Mouse (Mus musculus): Measurements from ENCODE around the gene Nup160. TPM values are rescaled to one million over a fixed set of nuclear protein-coding genes. Genes with fewer than 3 reads are reported as not detected.

Nup160 gene
- polyA plus RNA-seq, 2 experiments, result 19.9 to 32.4 TPM

- Histone ChIP-seq H3K9ac (replicated peaks) (peak overlapping the region; percentile 45), H3K9me3 (ENCODE audit: control insufficient read depth, low read length) (no peaks in the 10 kb centered on the region), H3K4me1 (replicated peaks; ENCODE audit: control insufficient read depth in 2 of 2, insufficient read depth in 2 of 2, low read length in 1 of 2) (peaks cover 17% of the 10 kb centered on the region in 2 experiments), H3K27ac (peak overlapping the region; percentile 89), H3K36me3 (replicated peaks; ENCODE audit: control insufficient read depth, insufficient read depth, low read depth) (peaks cover 78% of the 10 kb centered on the region), H3K27me3 (ENCODE audit: control insufficient read depth, insufficient read depth, low read length) (no peaks in the 10 kb centered on the region), H3K4me2 (ENCODE audit: low read depth) (peak overlapping the region; percentile 59), H3K4me3 (ENCODE audit: insufficient read depth in 1 of 2, low read depth in 2 of 2, low read length in 2 of 2) (peak overlapping the region in 1 of 2 experiments; percentile 12; a peak in 1 of 4 replicates)
- DNase-seq (ENCODE audit: low read depth in 3 of 3, low spot score in 3 of 3) (peak; percentile 70 to 74 (median 74)), ATAC-seq (ENCODE audit: insufficient read depth) (peak; percentile 97)
- peak; percentile 84 for TF ChIP-seq EP300 (IDR thresholded peaks at IDR 0.05; ENCODE audit: low read depth)
- no peak for TF ChIP-seq CTCF (IDR thresholded peaks at IDR 0.05; ENCODE audit: low read depth)
- 15% methylated on average over 7 of the region's 7 CpGs for WGBS (ENCODE audit: insufficient replicate concordance)
These were observed 38.6 kb downstream of the Nup160 start for GRCm38 (mm10) chr2:90715555-90716092.

- H3K9me3 ChIP-seq (ENCODE audit: control insufficient read depth, low read length), result no peaks in the 10 kb centered on the region
- no peaks in the 10 kb centered on the region for H3K27me3 ChIP-seq (ENCODE audit: control insufficient read depth, insufficient read depth, low read length)
- H3K36me3 ChIP-seq (replicated peaks; ENCODE audit: control insufficient read depth, insufficient read depth, low read depth), result peaks cover 78% of the 10 kb centered on the region
- no peak overlapping the region for H3K9ac ChIP-seq (replicated peaks)
- DNase-seq (ENCODE audit: low read depth in 3 of 3, low spot score in 3 of 3) (no peak), ATAC-seq (ENCODE audit: insufficient read depth) (no peak)
- 89% methylated on average over 4 of the region's 4 CpGs for WGBS (ENCODE audit: insufficient replicate concordance)
- H3K27ac ChIP-seq, result no peak overlapping the region
- TF ChIP-seq EP300 (IDR thresholded peaks at IDR 0.05; ENCODE audit: low read depth), result no peak
- TF ChIP-seq CTCF (IDR thresholded peaks at IDR 0.05; ENCODE audit: low read depth), result no peak
- H3K4me1 ChIP-seq (replicated peaks; ENCODE audit: control insufficient read depth in 2 of 2, insufficient read depth in 2 of 2, low read length in 1 of 2), result peaks cover 17% of the 10 kb centered on the region in 2 experiments
- no peak overlapping the region for H3K4me3 ChIP-seq (ENCODE audit: insufficient read depth in 1 of 2, low read depth in 2 of 2, low read length in 2 of 2)
- no peak overlapping the region for H3K4me2 ChIP-seq (ENCODE audit: low read depth)
These were observed 40.4 kb downstream of the Nup160 start for GRCm38 (mm10) chr2:90717366-90717765.

GRCm38 (mm10) chr2:90717948-90718347 lies 40.9 kb downstream of the Nup160 start:
- H3K4me1 ChIP-seq (replicated peaks; ENCODE audit: control insufficient read depth in 2 of 2, insufficient read depth in 2 of 2, low read length in 1 of 2), result peaks cover 17% of the 10 kb centered on the region in 2 experiments
- TF ChIP-seq CTCF (IDR thresholded peaks at IDR 0.05; ENCODE audit: low read depth) (no peak), EP300 (IDR thresholded peaks at IDR 0.05; ENCODE audit: low read depth) (no peak)
- H3K4me2 ChIP-seq (ENCODE audit: low read depth), result no peak overlapping the region
- H3K27me3 ChIP-seq (ENCODE audit: control insufficient read depth, insufficient read depth, low read length), result no peaks in the 10 kb centered on the region
- no peaks in the 10 kb centered on the region for H3K9me3 ChIP-seq (ENCODE audit: control insufficient read depth, low read length)
- H3K36me3 ChIP-seq (replicated peaks; ENCODE audit: control insufficient read depth, insufficient read depth, low read depth), result peaks cover 77% of the 10 kb centered on the region
- H3K4me3 ChIP-seq (ENCODE audit: insufficient read depth in 1 of 2, low read depth in 2 of 2, low read length in 2 of 2), result no peak overlapping the region
- H3K9ac ChIP-seq (replicated peaks), result no peak overlapping the region
- no peak overlapping the region for H3K27ac ChIP-seq
- no peak for DNase-seq (ENCODE audit: low read depth in 3 of 3, low spot score in 3 of 3)
- no peak for ATAC-seq (ENCODE audit: insufficient read depth)
- 96% methylated on average over 5 of the region's 5 CpGs for WGBS (ENCODE audit: insufficient replicate concordance)

- no peak overlapping the region for H3K4me2 ChIP-seq (ENCODE audit: low read depth)
- no peak for DNase-seq (ENCODE audit: low read depth in 3 of 3, low spot score in 3 of 3)
- peaks cover 75% of the 10 kb centered on the region for H3K36me3 ChIP-seq (replicated peaks; ENCODE audit: control insufficient read depth, insufficient read depth, low read depth)
- ATAC-seq (ENCODE audit: insufficient read depth), result no peak
- H3K4me3 ChIP-seq (ENCODE audit: insufficient read depth in 1 of 2, low read depth in 2 of 2, low read length in 2 of 2), result no peak overlapping the region
- H3K9ac ChIP-seq (replicated peaks), result no peak overlapping the region
- H3K4me1 ChIP-seq (replicated peaks; ENCODE audit: control insufficient read depth in 2 of 2, insufficient read depth in 2 of 2, low read length in 1 of 2), result no peaks in the 10 kb centered on the region
- no peaks in the 10 kb centered on the region for H3K27me3 ChIP-seq (ENCODE audit: control insufficient read depth, insufficient read depth, low read length)
- WGBS (ENCODE audit: insufficient replicate concordance), result 70% methylated on average over 3 of the region's 3 CpGs
- no peak overlapping the region for H3K27ac ChIP-seq
- TF ChIP-seq EP300 (IDR thresholded peaks at IDR 0.05; ENCODE audit: low read depth) (no peak), CTCF (IDR thresholded peaks at IDR 0.05; ENCODE audit: low read depth) (no peak)
- H3K9me3 ChIP-seq (ENCODE audit: control insufficient read depth, low read length), result no peaks in the 10 kb centered on the region
These were observed 49.8 kb downstream of the Nup160 start for GRCm38 (mm10) chr2:90726818-90727217.

GRCm38 (mm10) chr2:90735326-90735725 lies 58.3 kb downstream of the Nup160 start:
- WGBS (ENCODE audit: insufficient replicate concordance), result 91% methylated on average over 11 of the region's 11 CpGs
- TF ChIP-seq CTCF (IDR thresholded peaks at IDR 0.05; ENCODE audit: low read depth) (no peak), EP300 (IDR thresholded peaks at IDR 0.05; ENCODE audit: low read depth) (no peak)
- Histone ChIP-seq H3K27me3 (ENCODE audit: control insufficient read depth, insufficient read depth, low read length) (no peaks in the 10 kb centered on the region), H3K4me1 (replicated peaks; ENCODE audit: control insufficient read depth in 2 of 2, insufficient read depth in 2 of 2, low read length in 1 of 2) (no peaks in the 10 kb centered on the region; a peak in 1 of 4 replicates), H3K9ac (replicated peaks) (no peak overlapping the region), H3K36me3 (replicated peaks; ENCODE audit: control insufficient read depth, insufficient read depth, low read depth) (peaks cover 69% of the 10 kb centered on the region), H3K4me3 (ENCODE audit: insufficient read depth in 1 of 2, low read depth in 2 of 2, low read length in 2 of 2) (no peak overlapping the region), H3K27ac (no peak overlapping the region), H3K4me2 (ENCODE audit: low read depth) (no peak overlapping the region), H3K9me3 (ENCODE audit: control insufficient read depth, low read length) (no peaks in the 10 kb centered on the region)
- DNase-seq (ENCODE audit: low read depth in 3 of 3, low spot score in 3 of 3), result no peak
- no peak for ATAC-seq (ENCODE audit: insufficient read depth)
